Mouse (Mus musculus) stomach, postnatal 0 days (tissue): ENCODE measurements around the gene Ltb.

Experiments
- CTCF ChIP-seq: IDR thresholded peaks from 2 replicates; pipeline ENCODE4 v1.5.1; 2016; ENCODE audit warnings: antibody characterized with exemption, low read depth, mild to moderate bottlenecking, moderate library complexity
- EP300 ChIP-seq: optimal IDR thresholded peaks from 2 replicates; pipeline ENCODE3; 2016; ENCODE audit warnings: antibody characterized with exemption

DNA sequence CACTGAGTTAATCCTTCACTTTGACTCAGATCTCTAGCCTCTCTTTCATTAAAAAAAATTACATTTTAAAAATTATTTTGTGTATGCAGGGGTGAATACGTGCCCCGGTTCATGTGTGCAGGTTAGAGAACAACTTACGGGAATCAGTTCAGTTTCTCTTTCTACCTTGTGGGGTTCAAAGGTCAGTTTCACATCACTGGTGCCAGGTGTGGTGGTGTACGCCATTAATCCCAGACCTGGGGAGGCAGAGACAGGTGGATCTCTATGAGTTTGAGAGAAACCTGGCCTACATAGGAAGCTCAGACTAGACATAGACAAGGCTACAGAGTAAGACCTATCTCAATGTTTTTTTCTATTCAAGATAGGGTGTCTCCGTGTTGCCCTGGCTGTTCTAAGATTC lies 18.8 kb downstream of the Ltb start:
- TF ChIP-seq CTCF, result no peak
- no peak for TF ChIP-seq EP300
